Mouse (Mus musculus) lung, postnatal 0 days (tissue): ENCODE results near the gene Ddx19a.

Experiments
- CTCF ChIP-seq: IDR thresholded peaks from 2 replicates; pipeline ENCODE4 v1.5.1; 2016; ENCODE audit warnings: antibody characterized with exemption, mild to moderate bottlenecking
- EP300 ChIP-seq: IDR thresholded peaks from 2 replicates; pipeline ENCODE4 v1.6.1; 2016; ENCODE audit warnings: antibody characterized with exemption, mild to moderate bottlenecking, control low read depth

GRCm38 (mm10) chr8:110964666-110965065 is 32.9 kb downstream of the Ddx19a start:
- TF ChIP-seq CTCF = no peak
- TF ChIP-seq EP300 = no peak
